Mouse (Mus musculus): Measurements from ENCODE around the gene Gm17428. TPM values are rescaled to one million over a fixed set of nuclear protein-coding genes. Genes with fewer than 3 reads are reported as not detected.
A peak's percentile ranks its signal among the peaks of the same experiment; 100 is the strongest.
"Not testable (repeated sequence)": the region's sequence is repeated elsewhere in the genome, so short reads cannot be mapped to it uniquely, and the experiment has no call there.

Gm17428 gene
- total RNA-seq, 2 experiments from 2014 or later = not detected

GRCm38 (mm10) chr14:54951587-54951986 is 25.1 kb upstream of the Gm17428 start:
- no peak for DNase-seq (ENCODE audit: low spot score in 2 of 2)

DNA sequence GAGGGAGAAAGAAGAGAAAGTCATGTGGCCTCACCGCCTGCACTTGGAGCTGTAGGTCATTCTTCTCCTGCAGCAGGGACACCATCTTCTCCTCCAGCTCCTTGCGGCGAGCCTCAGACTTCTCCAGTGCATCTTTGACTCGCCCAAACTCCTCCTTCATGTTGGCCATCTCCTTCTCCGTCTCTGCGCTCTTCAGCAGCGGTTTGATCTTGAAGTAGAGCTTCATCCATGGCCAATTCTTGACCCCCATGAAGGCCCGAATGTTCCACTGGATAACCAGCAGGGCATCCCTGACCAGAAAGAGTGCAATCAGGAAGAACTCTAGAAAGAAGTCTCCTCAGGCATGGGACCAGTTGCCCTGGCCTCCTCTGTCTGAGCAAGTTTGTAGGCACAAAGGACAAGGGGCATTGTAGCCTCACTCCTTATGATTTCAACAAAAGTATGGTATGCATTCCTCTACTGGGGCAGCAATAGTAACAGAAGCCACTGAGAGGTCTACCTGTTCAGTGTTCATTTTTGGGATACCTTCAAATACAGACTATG is 23.0 kb upstream of the Gm17428 start:
- no peak for DNase-seq (ENCODE audit: low spot score in 2 of 2)

DNA sequence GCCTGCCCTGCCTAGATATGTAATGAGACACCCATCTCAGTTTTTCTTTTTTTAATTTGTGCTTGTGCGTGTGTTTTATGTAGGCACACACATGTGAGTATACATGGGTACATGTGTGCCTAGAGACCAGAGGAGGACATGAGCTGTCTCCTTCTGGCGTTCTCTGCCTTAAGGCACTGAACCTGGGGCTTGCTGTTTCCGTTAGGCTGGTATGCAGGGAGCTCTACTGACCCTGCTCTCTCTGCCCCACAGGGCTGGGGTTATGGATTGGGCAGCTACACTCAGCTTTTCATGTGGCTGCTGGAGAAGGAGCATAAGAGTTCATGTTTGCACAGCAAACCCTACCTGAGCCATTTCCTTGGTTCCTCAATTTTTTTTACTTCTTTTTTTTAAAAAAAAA is 22.3 kb upstream of the Gm17428 start:
- no peak for DNase-seq (ENCODE audit: low spot score in 2 of 2)

DNA sequence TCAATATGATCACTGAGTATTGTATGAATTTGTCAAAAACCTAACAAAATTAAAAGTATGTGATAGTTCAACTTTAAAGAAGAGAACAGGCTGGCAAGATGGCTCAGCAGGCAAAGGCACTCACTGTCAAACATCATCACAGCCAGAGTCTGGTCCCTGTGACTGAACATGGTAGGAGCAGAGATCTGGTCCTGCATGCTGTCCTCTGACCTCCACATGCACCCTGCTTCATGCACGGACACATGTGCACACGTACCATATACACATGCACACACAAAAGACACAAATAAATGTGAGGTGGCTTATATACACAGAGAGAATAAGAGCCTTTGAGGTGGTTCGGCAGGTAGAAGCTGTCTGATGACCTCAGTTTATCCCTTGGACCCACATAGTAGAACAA is 21.3 kb upstream of the Gm17428 start:
- DNase-seq (ENCODE audit: low spot score in 2 of 2) = no peak

- DNase-seq (ENCODE audit: low spot score in 2 of 2) = no peak
These were observed 20.2 kb upstream of the Gm17428 start for GRCm38 (mm10) chr14:54956533-54956932.

- no peak for DNase-seq (ENCODE audit: low spot score in 2 of 2)
These were observed 18.2 kb upstream of the Gm17428 start for GRCm38 (mm10) chr14:54958503-54958902.

DNA sequence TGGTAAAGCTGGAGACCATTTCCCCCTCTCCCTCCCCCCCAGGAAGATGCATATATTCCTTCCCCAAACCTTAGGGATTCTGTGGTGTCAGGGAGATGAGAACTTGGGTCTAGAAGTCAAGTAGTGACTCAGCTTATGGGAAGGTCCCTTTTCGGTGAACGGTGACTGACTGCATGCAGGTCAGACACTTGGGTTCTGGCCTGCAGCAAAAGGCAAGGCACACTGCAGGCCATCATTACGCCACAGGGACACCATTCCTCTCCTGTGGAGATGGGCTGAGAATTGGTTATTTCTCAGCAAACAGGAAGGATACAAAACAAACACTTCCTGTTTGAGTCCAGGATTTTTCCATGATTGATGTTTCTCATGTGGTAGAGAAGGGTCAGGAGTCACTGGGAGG is 17.5 kb upstream of the Gm17428 start:
- DNase-seq (ENCODE audit: low spot score in 2 of 2) = no peak

GRCm38 (mm10) chr14:54959853-54960613 is 16.7 kb upstream of the Gm17428 start:
- DNase-seq (ENCODE audit: low spot score in 2 of 2) = not testable (repeated sequence)

GRCm38 (mm10) chr14:54960769-54961168 is 16.0 kb upstream of the Gm17428 start:
- DNase-seq (ENCODE audit: low spot score in 2 of 2) = peak; percentile 38 to 66

DNA sequence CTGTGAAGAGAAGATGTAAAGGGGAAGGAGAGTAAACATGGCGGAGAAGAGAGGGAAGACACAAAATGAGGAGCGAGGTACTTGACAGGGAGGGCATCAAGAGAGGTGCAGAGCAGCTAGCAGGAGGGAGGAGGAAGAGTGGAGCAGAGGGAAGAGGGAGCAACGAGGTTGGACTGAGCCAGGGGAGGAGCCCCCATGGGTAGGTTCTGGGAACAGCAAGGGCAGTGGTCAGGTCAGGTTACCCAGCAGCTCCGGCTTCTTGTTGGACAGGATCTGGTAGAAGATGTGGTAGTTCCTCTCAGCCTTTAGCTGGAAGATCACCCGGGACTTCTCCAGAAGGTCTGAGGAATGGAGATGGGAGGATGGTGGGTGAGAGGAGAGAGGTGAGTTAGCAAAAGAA is 15.2 kb upstream of the Gm17428 start:
- no peak for DNase-seq (ENCODE audit: low spot score in 2 of 2)

GRCm38 (mm10) chr14:54962714-54963113 is 14.0 kb upstream of the Gm17428 start:
- no peak for DNase-seq (ENCODE audit: low spot score in 2 of 2)

DNA sequence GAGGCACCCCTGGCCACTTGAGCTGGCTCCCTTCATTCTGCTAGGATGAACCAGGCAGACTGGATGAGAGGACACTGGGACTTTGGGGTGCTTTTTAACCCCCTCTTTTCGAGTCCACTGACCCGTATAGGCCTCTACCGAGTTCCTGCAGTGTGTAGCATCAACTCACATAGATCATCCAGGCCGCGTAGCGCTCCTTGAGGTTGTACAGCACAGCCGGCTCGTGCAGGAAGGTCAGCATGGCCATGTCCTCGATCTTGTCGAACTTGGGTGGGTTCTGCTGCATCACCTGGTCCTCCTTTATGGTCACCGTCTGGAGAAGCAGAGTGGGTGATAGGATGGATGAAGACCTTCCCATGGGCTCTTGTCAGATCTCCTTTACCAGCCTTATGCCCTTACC is 13.0 kb upstream of the Gm17428 start:
- no peak for DNase-seq (ENCODE audit: low spot score in 2 of 2)

GRCm38 (mm10) chr14:54965044-54965443 is 11.7 kb upstream of the Gm17428 start:
- no peak for DNase-seq (ENCODE audit: low spot score in 2 of 2)

DNA sequence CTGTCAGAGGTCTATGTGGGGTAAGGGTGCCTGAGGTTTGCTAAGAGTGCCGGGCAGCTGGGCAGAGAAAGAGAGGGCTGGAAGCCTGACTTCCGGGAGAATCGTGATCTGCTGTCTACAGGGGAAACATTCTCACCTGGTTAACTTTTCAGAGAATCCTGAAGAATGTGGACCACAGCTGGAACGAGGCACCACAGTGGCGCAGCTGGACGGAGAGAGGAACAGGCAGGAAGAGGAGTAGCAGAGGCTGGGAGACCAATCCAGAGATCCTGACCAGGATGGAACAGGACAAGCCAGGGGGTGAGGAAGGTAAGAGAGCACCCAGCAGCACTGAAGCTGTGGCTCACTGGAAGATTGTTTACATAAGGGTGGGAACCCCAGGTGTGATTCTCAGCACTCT is 11.1 kb upstream of the Gm17428 start:
- DNase-seq (ENCODE audit: low spot score in 2 of 2) = no peak

DNA sequence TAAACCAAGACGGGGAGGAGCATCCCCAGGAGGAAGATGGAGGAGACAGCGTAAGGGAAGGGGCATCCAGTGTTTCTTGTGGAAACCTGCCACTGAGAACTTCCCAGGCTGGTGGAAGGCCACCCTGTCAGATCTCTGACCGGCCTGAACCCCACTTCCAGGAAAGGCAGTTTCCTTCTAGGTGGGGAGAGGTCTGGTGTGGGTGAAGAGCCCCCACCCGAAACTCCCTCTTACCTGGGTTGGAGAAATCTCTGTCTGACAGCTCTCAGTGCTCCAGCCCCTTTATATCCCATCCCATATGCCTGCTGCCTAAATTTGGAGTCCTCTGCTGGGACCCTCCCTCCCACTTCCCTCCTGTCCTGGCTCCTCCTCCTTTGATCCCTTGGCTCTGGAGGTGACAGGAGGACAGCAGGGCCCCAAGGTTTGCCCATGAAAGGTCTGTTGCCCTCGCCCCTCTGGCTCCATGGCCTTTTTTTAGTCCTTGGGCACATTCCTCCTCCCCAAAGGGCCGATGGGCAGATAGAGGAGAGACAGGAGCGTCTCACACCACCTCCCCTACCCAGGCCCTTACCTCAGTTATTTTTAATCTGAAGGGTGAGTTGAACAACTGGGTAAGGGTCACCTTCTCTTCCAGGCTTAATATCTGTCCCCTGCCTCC is 10.3 kb upstream of the Gm17428 start, which contains the start of gene Myh6:
Myh6 (minus strand) TSS at position 608 of the 658 bp plus-strand sequence.
- no peak for DNase-seq (ENCODE audit: low spot score in 2 of 2)

GRCm38 (mm10) chr14:54967874-54968273 is 8.9 kb upstream of the Gm17428 start:
- no peak for DNase-seq (ENCODE audit: low spot score in 2 of 2)

- no peak for DNase-seq (ENCODE audit: low spot score in 2 of 2)
These were observed 8.4 kb upstream of the Gm17428 start for GRCm38 (mm10) chr14:54968344-54968743.

DNA sequence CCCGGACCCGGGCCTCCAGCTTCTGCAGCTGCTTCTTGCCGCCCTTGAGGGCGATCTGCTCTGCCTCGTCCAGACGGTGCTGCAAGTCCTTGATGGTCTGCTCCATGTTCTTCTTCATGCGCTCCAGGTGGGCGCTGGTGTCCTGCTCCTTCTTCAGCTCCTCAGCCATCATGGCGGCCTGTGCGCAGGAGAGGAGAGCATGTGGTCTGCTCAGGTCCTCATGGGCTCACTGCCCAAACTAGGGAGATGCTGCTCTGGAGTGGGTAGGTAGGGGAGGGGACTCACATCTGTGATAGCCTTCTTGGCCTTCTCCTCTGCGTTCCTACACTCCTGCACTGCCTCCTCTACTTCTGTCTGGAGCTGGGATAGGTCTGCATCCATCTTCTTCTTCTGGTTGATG is 3.9 kb upstream of the Gm17428 start:
- DNase-seq (ENCODE audit: low spot score in 2 of 2) = not testable (repeated sequence)

GRCm38 (mm10) chr14:54974068-54974791 is 2.5 kb upstream of the Gm17428 start:
- peak in 1 of 2 experiments; percentile 43 for DNase-seq (ENCODE audit: low spot score in 2 of 2)

- no peak for DNase-seq (ENCODE audit: low spot score in 2 of 2)
These were observed 1.9 kb downstream of the Gm17428 start for GRCm38 (mm10) chr14:54978664-54979063.

DNA sequence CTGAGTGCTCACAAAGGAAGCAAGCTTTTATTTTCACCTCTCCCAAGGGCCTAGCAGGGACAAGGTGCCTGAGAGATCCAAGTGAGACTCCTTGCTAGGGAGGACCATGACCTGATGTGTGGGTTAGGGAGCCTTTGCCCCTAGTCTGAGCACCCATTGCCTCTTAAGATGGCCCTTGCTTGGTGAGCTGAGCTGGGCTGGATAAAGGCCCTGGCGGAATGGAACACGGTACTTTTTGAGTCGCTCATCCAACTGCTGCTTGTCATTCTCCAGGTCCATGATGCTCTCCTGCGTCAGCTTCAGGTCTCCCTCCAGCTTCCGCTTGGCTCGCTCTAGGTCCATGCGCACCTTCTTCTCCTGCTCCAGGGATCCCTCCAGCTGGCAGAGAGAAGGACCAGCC is 5.2 kb downstream of the Gm17428 start:
- no peak for DNase-seq (ENCODE audit: low spot score in 2 of 2)

Measured in layer of hippocampus, postnatal 14 days (tissue).